Mouse (Mus musculus) forebrain, embryonic 13.5 days (tissue): ENCODE results near the gene Amer2. TPM values are rescaled to one million over a fixed set of nuclear protein-coding genes. Genes with fewer than 3 reads are reported as not detected.

Experiments used
- ATAC-seq: fragments of 200-750 bp; cut with Nextera tagmentation; 2 replicates; pipeline ENCODE4 v1.8.0; 2017
- H3K27ac ChIP-seq: fragments of 300-500 bp; sonication (generic); 2 replicates; pipeline ENCODE4 v1.5.1; 2015; ENCODE audit warnings: inconsistent platforms, mild to moderate bottlenecking, moderate library complexity
- H3K27me3 ChIP-seq: fragments of 300-500 bp; sonication (generic); 2 replicates; pipeline ENCODE4 v1.6.1; 2015; ENCODE audit warnings: mild to moderate bottlenecking, inconsistent platforms
- H3K36me3 ChIP-seq: fragments of 300-500 bp; sonication (generic); 2 replicates; pipeline ENCODE4 v1.6.1; 2015; ENCODE audit warnings: mild to moderate bottlenecking, inconsistent platforms; ENCODE audit not compliant: poor library complexity, severe bottlenecking
- H3K4me1 ChIP-seq: fragments of 300-500 bp; sonication (generic); 2 replicates; pipeline ENCODE4 v1.6.1; 2015; ENCODE audit warnings: inconsistent platforms
- H3K4me2 ChIP-seq: fragments of 300-500 bp; sonication (generic); 2 replicates; pipeline ENCODE4 v1.6.1; 2015; ENCODE audit warnings: inconsistent platforms, mild to moderate bottlenecking, moderate library complexity
- H3K4me3 ChIP-seq: fragments of 300-500 bp; sonication (generic); 2 replicates; pipeline ENCODE4 v1.5.1; 2015; ENCODE audit warnings: mild to moderate bottlenecking, inconsistent platforms
- H3K9ac ChIP-seq: fragments of 300-500 bp; sonication (generic); 2 replicates; pipeline ENCODE4 v1.6.1; 2015; ENCODE audit warnings: mild to moderate bottlenecking, inconsistent platforms
- H3K9me3 ChIP-seq: fragments of 300-500 bp; sonication (generic); replicated peaks from 2 replicates; pipeline ENCODE4 v1.6.1; 2016; ENCODE audit warnings: inconsistent platforms
- WGBS: fragments of 180-500 bp; shearing (Covaris S2); methylation state at CpG from one replicate; pipeline ENCODE4 v1.1.7; 2015; 5-methylcytosine and 5-hydroxymethylcytosine counted together
- polyA plus RNA-seq: library from polyadenylated mRNA; unstranded; fragments of >200 nt; fragmentation: Nextera tagmentation; extraction: Ambion mirVana; gene quantifications from 2 replicates; pipeline ENCODE4 v1.2.1, GENCODE M21; 2015

The Amer2 gene
- polyA plus RNA-seq, 1 experiment from 2014 or later = 31.0 TPM

- Histone ChIP-seq H3K9ac (no peak overlapping the region), H3K27ac (no peak overlapping the region), H3K4me1 (peaks cover 22% of the 10 kb centered on the region), H3K36me3 (no peaks in the 10 kb centered on the region), H3K27me3 (no peaks in the 10 kb centered on the region), H3K9me3 (0 out of 2 replicates have a peak, but pooled peaks cover 3% of the 10 kb centered on the region), H3K4me3 (no peak overlapping the region), H3K4me2 (no peak overlapping the region)
- WGBS = 95% methylated on average over 7 of the region's 7 CpGs
- ATAC-seq = no peak
These were observed 52.5 kb downstream of the Amer2 start for GRCm38 (mm10) chr14:60425553-60425952.

DNA sequence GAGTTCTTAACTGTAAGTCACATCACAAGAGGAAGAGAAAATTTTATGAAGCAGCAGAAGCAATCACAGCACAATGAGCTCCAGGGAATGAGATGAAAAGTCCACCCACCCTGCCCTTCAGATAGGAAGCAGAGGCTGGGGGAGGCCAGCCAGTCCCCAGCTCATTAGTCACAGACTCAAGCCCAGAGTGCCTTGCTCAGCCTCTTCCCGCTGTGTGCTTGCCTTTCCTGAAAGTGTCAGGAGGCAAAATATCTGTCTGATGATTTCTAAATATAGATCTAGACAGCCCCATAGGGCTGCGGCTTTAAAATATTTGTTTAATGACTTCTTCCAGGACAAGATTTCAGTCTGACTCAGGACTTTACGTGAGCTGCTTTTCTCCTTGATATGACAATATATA, 54.8 kb downstream of the Amer2 start:
- Histone ChIP-seq H3K36me3 (no peaks in the 10 kb centered on the region), H3K9me3 (0 out of 2 replicates have a peak, but pooled peaks cover 3% of the 10 kb centered on the region), H3K4me1 (peaks cover 22% of the 10 kb centered on the region), H3K27ac (no peak overlapping the region), H3K4me2 (no peak overlapping the region), H3K4me3 (no peak overlapping the region), H3K9ac (no peak overlapping the region), H3K27me3 (no peaks in the 10 kb centered on the region)
- WGBS = 67% methylated on average over 3 of the region's 3 CpGs
- no peak for ATAC-seq

- Histone ChIP-seq H3K4me3 (no peak overlapping the region), H3K9ac (no peak overlapping the region), H3K9me3 (no peaks in the 10 kb centered on the region), H3K27ac (peak overlapping the region; percentile 42; the same call in 1 of the 2 replicates), H3K4me1 (peaks cover 22% of the 10 kb centered on the region), H3K27me3 (no peaks in the 10 kb centered on the region), H3K36me3 (no peaks in the 10 kb centered on the region), H3K4me2 (no peak overlapping the region)
- peak; percentile 55; the same call in 1 of the 2 replicates for ATAC-seq
- WGBS = 17% methylated on average over 6 of the region's 6 CpGs
These were observed 56.5 kb downstream of the Amer2 start for GRCm38 (mm10) chr14:60429513-60429912.

GRCm38 (mm10) chr14:60431515-60431914, 58.5 kb downstream of the Amer2 start:
- Histone ChIP-seq H3K4me1 (peaks cover 22% of the 10 kb centered on the region), H3K36me3 (no peaks in the 10 kb centered on the region), H3K4me2 (no peak overlapping the region), H3K27me3 (no peaks in the 10 kb centered on the region), H3K9ac (no peak overlapping the region), H3K9me3 (no peaks in the 10 kb centered on the region), H3K27ac (no peak overlapping the region), H3K4me3 (no peak overlapping the region)
- WGBS = 7% methylated on average over 5 of the region's 5 CpGs
- ATAC-seq = no peak

DNA sequence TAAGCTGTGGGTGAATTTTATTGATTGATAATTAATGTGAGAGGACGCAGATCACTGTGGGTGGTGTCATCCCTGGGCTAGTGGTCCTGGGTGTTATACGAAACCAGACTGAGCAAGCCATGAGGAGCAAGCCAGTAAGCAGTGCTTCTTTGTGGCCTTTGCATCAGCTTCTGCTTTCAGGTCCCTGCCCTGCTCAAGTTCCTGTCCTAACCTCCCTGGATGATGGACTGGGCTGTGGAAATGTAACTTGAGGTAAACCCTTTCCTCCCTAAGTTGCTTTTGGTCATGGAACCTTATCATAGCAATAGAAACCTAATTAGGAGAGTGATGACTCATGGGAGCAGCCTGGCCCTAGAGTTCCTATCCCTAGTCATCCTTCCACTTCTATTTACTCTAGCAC, 59.1 kb downstream of the Amer2 start:
- Histone ChIP-seq H3K9me3 (no peaks in the 10 kb centered on the region), H3K9ac (no peak overlapping the region), H3K36me3 (no peaks in the 10 kb centered on the region), H3K4me1 (peaks cover 22% of the 10 kb centered on the region), H3K27me3 (no peaks in the 10 kb centered on the region), H3K4me2 (no peak overlapping the region), H3K27ac (no peak overlapping the region), H3K4me3 (no peak overlapping the region)
- 78% methylated on average over 2 of the region's 2 CpGs for WGBS
- no peak for ATAC-seq

DNA sequence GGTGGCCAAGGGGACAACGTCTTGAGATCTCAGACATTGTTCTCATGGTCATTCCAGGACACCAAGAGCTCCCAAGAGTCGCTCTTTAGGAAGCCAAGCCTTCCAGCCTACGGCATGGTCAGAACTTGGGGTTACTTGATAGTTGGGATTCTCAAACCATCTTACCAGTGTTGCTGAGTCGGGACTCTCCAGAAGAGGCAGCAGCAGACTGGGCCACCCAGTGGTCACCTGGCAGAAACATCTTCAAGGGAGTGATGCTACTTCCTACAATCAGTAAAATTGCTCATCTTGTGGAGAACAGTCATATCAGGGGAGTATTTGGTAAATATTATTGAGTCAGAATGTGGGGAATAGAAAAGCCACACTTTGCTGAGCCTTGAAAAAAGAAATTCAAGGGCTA, 62.5 kb downstream of the Amer2 start:
- H3K27me3 ChIP-seq = no peaks in the 10 kb centered on the region
- no peak overlapping the region for H3K9ac ChIP-seq
- H3K4me1 ChIP-seq = no peaks in the 10 kb centered on the region; the same call in 1 of the 2 replicates
- no peak overlapping the region for H3K27ac ChIP-seq
- no peak overlapping the region for H3K4me2 ChIP-seq
- 75% methylated on average over 4 of the region's 4 CpGs for WGBS
- no peaks in the 10 kb centered on the region for H3K36me3 ChIP-seq
- no peaks in the 10 kb centered on the region for H3K9me3 ChIP-seq
- ATAC-seq = no peak
- no peak overlapping the region for H3K4me3 ChIP-seq

DNA sequence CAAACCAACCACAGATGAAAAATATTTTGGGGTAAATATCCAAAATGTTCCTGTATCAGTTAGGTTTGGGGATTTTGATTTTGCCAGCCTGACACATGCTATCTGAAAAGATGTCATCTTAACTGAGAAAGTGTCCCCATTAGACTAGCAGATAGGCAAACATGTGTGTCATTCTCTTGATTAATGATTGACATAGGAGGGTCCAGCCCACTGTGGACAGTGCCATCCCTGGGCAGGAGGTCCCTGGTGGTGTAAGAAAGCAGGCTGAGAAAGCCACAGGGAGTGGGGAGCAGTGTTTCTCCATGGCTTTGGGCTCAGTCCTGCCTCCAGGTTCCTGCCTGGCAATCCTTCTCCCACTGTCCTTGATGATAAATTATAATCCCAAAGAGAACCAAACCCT, 63.3 kb downstream of the Amer2 start:
- Histone ChIP-seq H3K36me3 (no peaks in the 10 kb centered on the region), H3K4me3 (no peak overlapping the region), H3K27ac (no peak overlapping the region), H3K4me2 (no peak overlapping the region), H3K4me1 (no peaks in the 10 kb centered on the region), H3K9ac (no peak overlapping the region), H3K9me3 (no peaks in the 10 kb centered on the region), H3K27me3 (no peaks in the 10 kb centered on the region)
- no peak for ATAC-seq

Other genes starting within 250 kb of the Amer2 start
- gene Atp8a2, start 176.1 kb upstream of the Amer2 start, polyA plus RNA-seq = 16.9 and 19.5 TPM in 2 replicates
- gene Nupl1, start 121.8 kb upstream of the Amer2 start, polyA plus RNA-seq = 0.05 and 0.11 TPM in 2 replicates
- 50.9 and 55.9 TPM in 2 replicates for gene Gm49336, start 121.8 kb upstream of the Amer2 start, polyA plus RNA-seq
- 54.7 and 60.7 TPM in 2 replicates for gene Mtmr6, start 108.0 kb upstream of the Amer2 start, polyA plus RNA-seq